Mouse (Mus musculus): Measurements from ENCODE around the gene Exd1.

DNA sequence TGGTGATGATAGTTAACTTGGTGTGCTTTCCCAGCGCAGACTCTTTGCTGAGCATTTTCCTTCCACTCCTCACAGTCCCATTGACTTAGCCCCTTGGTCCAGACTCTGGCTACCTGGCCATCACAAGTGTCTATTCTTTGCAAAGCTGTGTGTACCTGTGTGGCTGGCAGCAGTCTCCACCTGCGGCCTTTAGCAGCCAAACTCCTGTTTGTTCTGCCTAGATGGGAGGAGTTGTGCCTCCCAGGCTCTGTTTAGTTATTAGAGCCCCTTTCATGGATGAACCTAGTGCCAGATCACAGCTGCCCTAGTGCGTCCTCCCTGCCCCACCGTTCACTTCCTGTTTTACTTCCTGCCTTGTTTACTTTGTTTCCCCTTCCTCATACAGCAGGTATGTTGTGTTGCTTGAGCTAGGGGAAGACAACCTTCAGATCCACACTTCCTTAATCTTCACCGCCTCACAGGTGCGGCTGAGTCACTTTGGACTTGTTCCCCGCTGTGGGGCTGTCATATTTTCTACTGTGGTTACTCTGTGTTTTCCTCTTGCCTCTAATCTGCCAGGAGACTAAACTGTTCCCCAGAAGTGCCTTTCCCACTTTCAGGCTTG, 11.4 kb upstream of the Exd1 start:
- TF ChIP-seq MAFK (IDR thresholded peaks at IDR 0.05; ENCODE audit: borderline replicate concordance, low read depth, low read length) (no peak), SMC3 (IDR thresholded peaks at IDR 0.05; ENCODE audit: low read depth, low read length) (no peak), CTCF (IDR thresholded peaks at IDR 0.05 in 2 of 3, conservative IDR thresholded peaks at IDR 0.05 in 1 of 3; ENCODE audit: control insufficient read depth in 1 of 3, insufficient read depth in 1 of 3, low read depth in 2 of 3, low read length in 3 of 3, poor library complexity in 1 of 3, severe bottlenecking in 1 of 3) (no peak), ZC3H11A (IDR thresholded peaks at IDR 0.05; ENCODE audit: low read depth, low read length) (no peak), MYB (IDR thresholded peaks at IDR 0.05; ENCODE audit: low read depth, low read length) (no peak), EP300 (IDR thresholded peaks at IDR 0.05; ENCODE audit: low read depth in 1 of 2, low read length in 2 of 2) (no peak), POLR2A (IDR thresholded peaks at IDR 0.05; ENCODE audit: control insufficient read depth in 1 of 2, insufficient read depth in 1 of 2, low read depth in 1 of 2, low read length in 2 of 2, poor library complexity in 1 of 2) (no peak), MAX (IDR thresholded peaks at IDR 0.05; ENCODE audit: low read length) (no peak), SIN3A (IDR thresholded peaks at IDR 0.05; ENCODE audit: low read length) (no peak), CHD1 (IDR thresholded peaks at IDR 0.05; ENCODE audit: low read depth, low read length) (no peak), TBP (IDR thresholded peaks at IDR 0.05; ENCODE audit: low read depth, low read length) (no peak), TAL1 (IDR thresholded peaks at IDR 0.05; ENCODE audit: low read length) (no peak), ZNF384 (IDR thresholded peaks at IDR 0.05; ENCODE audit: low read depth, low read length) (no peak), MXI1 (IDR thresholded peaks at IDR 0.05; ENCODE audit: low read depth, low read length) (no peak)

All from MEL (cell line).